Comparison of ENCODE assay signal across 8 mouse cellular contexts in the genomic region with DNA sequence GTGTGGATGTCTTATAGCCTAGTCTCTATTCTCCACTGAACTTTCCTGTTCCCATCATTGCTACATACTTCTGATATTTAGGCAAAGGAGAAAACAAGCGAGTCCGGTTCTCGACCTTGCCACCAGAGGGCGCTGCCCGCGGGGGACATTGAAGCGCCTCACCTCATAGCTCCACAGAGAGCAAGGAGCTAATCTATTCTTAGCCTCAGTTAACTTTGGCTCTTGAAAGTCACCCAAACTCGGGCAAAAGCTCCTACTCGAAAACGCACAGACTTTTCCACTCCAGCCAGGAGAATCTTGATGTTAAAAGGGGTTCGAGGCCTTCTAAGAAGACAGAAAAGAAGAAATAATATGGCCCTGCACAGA. TPM values are rescaled to one million over a fixed set of nuclear protein-coding genes. Genes with fewer than 3 reads are reported as not detected.
A peak's percentile ranks its signal among the peaks of the same experiment; 100 is the strongest.
DNase-seq lines count a peak whose midpoint lies in the region; ATAC-seq and TF ChIP-seq lines count a peak whose summit lies in the region.

No protein-coding gene starts in this region.

- no peaks in the 10 kb centered on the region for H3K4me1 ChIP-seq in embryonic facial prominence, embryonic 11.5 days (ENCODE audit: control insufficient read depth, insufficient read depth, low read length)
- H3K4me1 ChIP-seq in kidney, adult 2 months (ENCODE audit: control insufficient read depth, insufficient read depth, low read length) = peaks cover 2% of the 10 kb centered on the region; the same call in 1 of the 2 replicates
- H3K4me1 ChIP-seq in limb, embryonic 14.5 days (ENCODE audit: control insufficient read depth, insufficient read depth, low read length) = peaks cover 11% of the 10 kb centered on the region
- peaks cover 14% of the 10 kb centered on the region for H3K4me1 ChIP-seq in midbrain, embryonic 16.5 days (ENCODE audit: control insufficient read depth, insufficient read depth, low read length)

- peak overlapping the region; percentile 87 for H3K4me2 ChIP-seq in embryonic facial prominence, embryonic 11.5 days (ENCODE audit: low read depth, low read length)
- peak overlapping the region; percentile 92 for H3K4me2 ChIP-seq in limb, embryonic 14.5 days (replicated peaks; ENCODE audit: low read depth, low read length, severe bottlenecking)
- H3K4me2 ChIP-seq in midbrain, embryonic 16.5 days (ENCODE audit: low read length) = peak overlapping the region; percentile 91

- no peak overlapping the region for H3K9ac ChIP-seq in embryonic facial prominence, embryonic 11.5 days (replicated peaks; ENCODE audit: low read length)
- H3K9ac ChIP-seq in limb, embryonic 14.5 days (ENCODE audit: low read depth, low read length, severe bottlenecking) = peak overlapping the region; percentile 65; the same call in 1 of the 2 replicates
- peak overlapping the region; percentile 81; the same call in 1 of the 2 replicates for H3K9ac ChIP-seq in midbrain, embryonic 16.5 days (ENCODE audit: low read depth, low read length)

- TF ChIP-seq POLR2A in kidney, adult 2 months (IDR thresholded peaks at IDR 0.05; ENCODE audit: low read depth, low read length) = no peak
- no peak; the same call in 1 of the 2 replicates for TF ChIP-seq POLR2A in limb, embryonic 14.5 days (IDR thresholded peaks at IDR 0.05; ENCODE audit: borderline replicate concordance, extremely low read depth, insufficient read depth, insufficient read length)

- H3K36me3 ChIP-seq in embryonic facial prominence, embryonic 11.5 days (replicated peaks; ENCODE audit: control insufficient read depth, insufficient read depth, low read depth, low read length) = no peaks in the 10 kb centered on the region
- H3K36me3 ChIP-seq in kidney, adult 2 months (ENCODE audit: control insufficient read depth, insufficient read depth, low read length) = no peaks in the 10 kb centered on the region
- no peaks in the 10 kb centered on the region for H3K36me3 ChIP-seq in limb, embryonic 14.5 days (ENCODE audit: control insufficient read depth, insufficient read depth, low read length)
- no peaks in the 10 kb centered on the region for H3K36me3 ChIP-seq in midbrain, embryonic 16.5 days (ENCODE audit: control insufficient read depth, insufficient read depth, low read length)

- no peak for ATAC-seq in embryonic facial prominence, embryonic 11.5 days (replicated peaks; ENCODE audit: insufficient number of reproducible peaks, low FRiP score, low TSS enrichment, low read depth)
- ATAC-seq in limb, embryonic 14.5 days (ENCODE audit: low FRiP score, low read depth) = peak; percentile 34; the same call in 1 of the 2 replicates
- ATAC-seq in midbrain, embryonic 16.5 days = no peak

- peak overlapping the region; percentile 64 for H3K4me3 ChIP-seq in embryonic facial prominence, embryonic 11.5 days (ENCODE audit: low read depth, low read length)
- H3K4me3 ChIP-seq in kidney, adult 2 months (ENCODE audit: insufficient read depth, low read depth, low read length) = peak overlapping the region; percentile 57; the same call in 1 of the 2 replicates
- peak overlapping the region; percentile 53 for H3K4me3 ChIP-seq in limb, embryonic 14.5 days (replicated peaks; ENCODE audit: low read length)
- peak overlapping the region; percentile 56; the same call in 1 of the 2 replicates for H3K4me3 ChIP-seq in midbrain, embryonic 16.5 days (ENCODE audit: low read depth, low read length)

- H3K9me3 ChIP-seq in embryonic facial prominence, embryonic 11.5 days (replicated peaks; ENCODE audit: control insufficient read depth, low read length) = no peaks in the 10 kb centered on the region
- no peaks in the 10 kb centered on the region for H3K9me3 ChIP-seq in limb, embryonic 14.5 days (ENCODE audit: control insufficient read depth, low read length)
- H3K9me3 ChIP-seq in midbrain, embryonic 16.5 days (replicated peaks; ENCODE audit: control insufficient read depth, low read length, poor library complexity, severe bottlenecking) = no peaks in the 10 kb centered on the region

- H3K27me3 ChIP-seq in embryonic facial prominence, embryonic 11.5 days (ENCODE audit: control insufficient read depth, insufficient read depth, low read length) = no peaks in the 10 kb centered on the region
- H3K27me3 ChIP-seq in kidney, adult 2 months (replicated peaks; ENCODE audit: control insufficient read depth, insufficient read depth, low read length) = no peaks in the 10 kb centered on the region
- H3K27me3 ChIP-seq in limb, embryonic 14.5 days (ENCODE audit: control insufficient read depth, insufficient read depth, low read length) = no peaks in the 10 kb centered on the region
- H3K27me3 ChIP-seq in midbrain, embryonic 16.5 days (ENCODE audit: control insufficient read depth, insufficient read depth, low read depth, low read length) = no peaks in the 10 kb centered on the region

- under 1% methylated on average over 11 of the region's 11 CpGs for WGBS in embryonic facial prominence, embryonic 11.5 days
- under 1% methylated on average over 11 of the region's 11 CpGs for WGBS in kidney, adult 2 months
- WGBS in limb, embryonic 14.5 days = 2% methylated on average over 11 of the region's 11 CpGs
- 0% methylated on average over 11 of the region's 11 CpGs for WGBS in midbrain, embryonic 16.5 days

- no peak overlapping the region for H3K27ac ChIP-seq in embryonic facial prominence, embryonic 11.5 days (replicated peaks; ENCODE audit: low read depth, low read length)
- H3K27ac ChIP-seq in kidney, adult 2 months (ENCODE audit: insufficient read depth, low read depth, low read length) = peak overlapping the region; percentile 74
- H3K27ac ChIP-seq in limb, embryonic 14.5 days (replicated peaks; ENCODE audit: low read depth, low read length) = no peak overlapping the region
- H3K27ac ChIP-seq in midbrain, embryonic 16.5 days (ENCODE audit: low read length) = no peak overlapping the region

- peak; percentile 95 for TF ChIP-seq CTCF in kidney, adult 2 months (conservative IDR thresholded peaks at IDR 0.05; ENCODE audit: insufficient read depth, insufficient read length, low read depth, low read length)

- DNase-seq in left cerebral cortex, adult 18-20 months (ENCODE audit: low spot score in 2 of 2) = peak; percentile 82 to 85
- DNase-seq in left cerebral cortex, adult 11 months (ENCODE audit: low spot score) = no peak
- DNase-seq in embryonic facial prominence, embryonic 11.5 days (ENCODE audit: low spot score) = peak; percentile 89
- peak; percentile 86 to 93 for DNase-seq in heart, adult 18-20 months
- DNase-seq in kidney, adult 2 months = peak; percentile 90
- DNase-seq in limb, embryonic 14.5 days (ENCODE audit: low spot score) = peak; percentile 83
- peak; percentile 75 to 87 for DNase-seq in spleen, postnatal 10 days (ENCODE audit: low spot score in 2 of 2)

RNA-seq across cellular contexts. Expression of gene 1600014C10Rik, which starts 0.4 kb away (rescaled TPM):
- 10 to 100 TPM; 24.5 to 26.3 TPM for total RNA-seq in left cerebral cortex, adult 18-20 months (2021)
- 14.6 and 17.2 TPM in 2 replicates for polyA plus RNA-seq in embryonic facial prominence, embryonic 11.5 days (2014; fragmentation: Nextera tagmentation; extraction: Ambion mirVana)
- total RNA-seq in heart, adult 18-20 months (2021) = 10 to 100 TPM; 36.7 to 37.9 TPM
- polyA plus RNA-seq in kidney, adult 2 months (2012; rRNA removed) = 31.0 and 39.7 TPM in 2 replicates
- polyA plus RNA-seq in limb, embryonic 14.5 days (2012; rRNA removed) = 11.4 and 12.4 TPM in 2 replicates
- 15.8 and 17.6 TPM in 2 replicates for polyA plus RNA-seq in limb, embryonic 14.5 days (2014; fragmentation: Nextera tagmentation; extraction: Ambion mirVana)
- 33.4 and 36.2 TPM in 2 replicates for polyA plus RNA-seq in midbrain, embryonic 16.5 days (2015; fragmentation: Nextera tagmentation; extraction: Ambion mirVana)

RNA-seq across cellular contexts. Expression of gene Plekhf1, which starts 45.2 kb away (rescaled TPM):
- 1 to 10 TPM; 1.5 to 1.7 TPM for total RNA-seq in left cerebral cortex, adult 18-20 months (2021)
- polyA plus RNA-seq in embryonic facial prominence, embryonic 11.5 days (2014; fragmentation: Nextera tagmentation; extraction: Ambion mirVana) = 3.0 and 3.1 TPM in 2 replicates
- total RNA-seq in heart, adult 18-20 months (2021) = 10 to 100 TPM; 12.9 to 13.3 TPM
- polyA plus RNA-seq in kidney, adult 2 months (2012; rRNA removed) = 6.3 and 6.4 TPM in 2 replicates
- polyA plus RNA-seq in limb, embryonic 14.5 days (2012; rRNA removed) = 3.4 and 3.8 TPM in 2 replicates
- 3.8 and 4.2 TPM in 2 replicates for polyA plus RNA-seq in limb, embryonic 14.5 days (2014; fragmentation: Nextera tagmentation; extraction: Ambion mirVana)
- 0.26 and 0.49 TPM in 2 replicates for polyA plus RNA-seq in midbrain, embryonic 16.5 days (2015; fragmentation: Nextera tagmentation; extraction: Ambion mirVana)
